Mouse (Mus musculus) liver, embryonic 13.5 days (tissue): Measurements from ENCODE around the gene Zfp131. TPM values are rescaled to one million over a fixed set of nuclear protein-coding genes. Genes with fewer than 3 reads are reported as not detected.

Source experiments
- ATAC-seq: fragments of 200-750 bp; cut with Nextera tagmentation; 2 replicates; pipeline ENCODE4 v1.8.0; 2017; ENCODE audit warnings: low read depth, mild to moderate bottlenecking, moderate number of reproducible peaks, moderate library complexity
- DNase-seq: peaks from one replicate; pipeline ENCODE4 v3.0.0; 2022
- H3K27ac ChIP-seq: fragments of 300-500 bp; sonication (generic); 2 replicates; pipeline ENCODE4 v1.5.1; 2015; ENCODE audit warnings: moderate library complexity, mild to moderate bottlenecking, inconsistent platforms
- H3K27me3 ChIP-seq: fragments of 300-500 bp; sonication (generic); 2 replicates; pipeline ENCODE4 v1.6.1; 2015; ENCODE audit warnings: mild to moderate bottlenecking, inconsistent platforms
- H3K36me3 ChIP-seq: fragments of 300-500 bp; sonication (generic); 2 replicates; pipeline ENCODE4 v1.6.1; 2015; ENCODE audit warnings: mild to moderate bottlenecking, inconsistent platforms
- H3K4me1 ChIP-seq: fragments of 300-500 bp; sonication (generic); replicated peaks from 2 replicates; pipeline ENCODE4 v1.6.1; 2015; ENCODE audit warnings: inconsistent platforms
- H3K4me2 ChIP-seq: fragments of 300-500 bp; sonication (generic); 2 replicates; pipeline ENCODE4 v1.6.1; 2015; ENCODE audit warnings: inconsistent platforms, mild to moderate bottlenecking, moderate library complexity
- H3K4me3 ChIP-seq: fragments of 300-500 bp; sonication (generic); replicated peaks from 2 replicates; pipeline ENCODE4 v1.5.1; 2015; ENCODE audit warnings: mild to moderate bottlenecking, inconsistent platforms
- H3K9ac ChIP-seq: fragments of 300-500 bp; sonication (generic); 2 replicates; pipeline ENCODE4 v1.6.1; 2015; ENCODE audit warnings: mild to moderate bottlenecking, inconsistent platforms
- H3K9me3 ChIP-seq: fragments of 300-500 bp; sonication (generic); replicated peaks from 2 replicates; pipeline ENCODE4 v1.6.1; 2016; ENCODE audit warnings: inconsistent platforms
- WGBS: fragments of 180-500 bp; shearing (Covaris S2); methylation state at CpG from one replicate; pipeline ENCODE4 v1.1.7; 2015; ENCODE audit not compliant: insufficient replicate concordance; 5-methylcytosine and 5-hydroxymethylcytosine counted together
- polyA plus RNA-seq: library from polyadenylated mRNA; unstranded; fragments of >200 nt; fragmentation: Nextera tagmentation; extraction: Ambion mirVana; gene quantifications from 2 replicates; pipeline ENCODE4 v1.2.1, GENCODE M21; 2015

The Zfp131 gene
- polyA plus RNA-seq, 1 experiment from 2014 or later = 17.3 TPM

GRCm38 (mm10) chr13:119797656-119798055 is 7.0 kb upstream of the Zfp131 start:
- ATAC-seq = no peak
- 0 out of 2 replicates have a peak, but pooled peaks cover 7% of the 10 kb centered on the region for H3K4me1 ChIP-seq
- H3K4me2 ChIP-seq = no peak overlapping the region
- H3K27ac ChIP-seq = no peak overlapping the region
- H3K9ac ChIP-seq = no peak overlapping the region
- no peaks in the 10 kb centered on the region for H3K36me3 ChIP-seq
- H3K27me3 ChIP-seq = no peaks in the 10 kb centered on the region
- no peak overlapping the region for H3K4me3 ChIP-seq
- no peaks in the 10 kb centered on the region for H3K9me3 ChIP-seq
- 41% methylated on average over 4 of the region's 4 CpGs for WGBS
- DNase-seq = no peak

- Histone ChIP-seq H3K4me2 (no peak overlapping the region), H3K9me3 (no peaks in the 10 kb centered on the region), H3K27ac (no peak overlapping the region), H3K4me3 (no peak overlapping the region), H3K9ac (no peak overlapping the region), H3K27me3 (no peaks in the 10 kb centered on the region), H3K4me1 (peaks cover 32% of the 10 kb centered on the region), H3K36me3 (peaks cover 11% of the 10 kb centered on the region)
- ATAC-seq (no peak), DNase-seq (no peak)
- 47% methylated on average over 5 of the region's 5 CpGs for WGBS
Observed at GRCm38 (mm10) chr13:119792791-119793404, 2.2 kb upstream of the Zfp131 start.

GRCm38 (mm10) chr13:119791580-119792135 is 969 bp upstream of the Zfp131 start:
- H3K4me1 ChIP-seq = peaks cover 32% of the 10 kb centered on the region
- peaks cover 22% of the 10 kb centered on the region for H3K36me3 ChIP-seq
- WGBS = 2% methylated on average over 18 of the region's 18 CpGs
- H3K27ac ChIP-seq = peak overlapping the region; percentile 86
- peak overlapping the region; percentile 96 for H3K4me3 ChIP-seq
- DNase-seq (no peak), ATAC-seq (no peak)
- H3K9me3 ChIP-seq = no peaks in the 10 kb centered on the region
- no peaks in the 10 kb centered on the region for H3K27me3 ChIP-seq
- H3K4me2 ChIP-seq = peak overlapping the region; percentile 98
- H3K9ac ChIP-seq = peak overlapping the region; percentile 96

GRCm38 (mm10) chr13:119789851-119790717 is 605 bp downstream of the Zfp131 start:
- H3K4me2 ChIP-seq = peak overlapping the region; percentile 98
- H3K4me1 ChIP-seq = peaks cover 32% of the 10 kb centered on the region
- H3K9ac ChIP-seq = peak overlapping the region; percentile 96
- peak; percentile 60 for ATAC-seq
- H3K27ac ChIP-seq = peak overlapping the region; percentile 89
- H3K36me3 ChIP-seq = peaks cover 34% of the 10 kb centered on the region
- no peaks in the 10 kb centered on the region for H3K27me3 ChIP-seq
- WGBS = under 1% methylated on average over 54 of the region's 66 CpGs
- peak; percentile 38 for DNase-seq
- H3K9me3 ChIP-seq = no peaks in the 10 kb centered on the region
- peak overlapping the region; percentile 96 for H3K4me3 ChIP-seq

- H3K36me3 ChIP-seq = peaks cover 78% of the 10 kb centered on the region
- WGBS = 68% methylated on average over 4 of the region's 4 CpGs
- ATAC-seq = no peak
Observed at GRCm38 (mm10) chr13:119783581-119783980, 7.1 kb downstream of the Zfp131 start.

GRCm38 (mm10) chr13:119768541-119768940 is 22.1 kb downstream of the Zfp131 start:
- Histone ChIP-seq H3K9ac (no peak overlapping the region), H3K27ac (no peak overlapping the region), H3K4me1 (no peaks in the 10 kb centered on the region), H3K27me3 (no peaks in the 10 kb centered on the region), H3K4me3 (no peak overlapping the region), H3K4me2 (no peak overlapping the region), H3K36me3 (peaks cover 81% of the 10 kb centered on the region), H3K9me3 (no peaks in the 10 kb centered on the region)
- 85% methylated on average over 6 of the region's 6 CpGs for WGBS
- DNase-seq (no peak), ATAC-seq (no peak)

More at GRCm38 (mm10) chr13:119783581-119783980, 7.1 kb downstream of the Zfp131 start:
- Histone ChIP-seq H3K9ac (no peak overlapping the region), H3K4me3 (no peak overlapping the region), H3K4me1 (peaks cover 2% of the 10 kb centered on the region), H3K4me2 (no peak overlapping the region), H3K27ac (no peak overlapping the region), H3K9me3 (no peaks in the 10 kb centered on the region), H3K27me3 (no peaks in the 10 kb centered on the region)
- DNase-seq = no peak

- Histone ChIP-seq H3K9ac (no peak overlapping the region), H3K4me2 (no peak overlapping the region), H3K9me3 (no peaks in the 10 kb centered on the region), H3K36me3 (peaks cover 63% of the 10 kb centered on the region), H3K4me3 (no peak overlapping the region), H3K27me3 (no peaks in the 10 kb centered on the region), H3K27ac (no peak overlapping the region), H3K4me1 (no peaks in the 10 kb centered on the region)
- 82% methylated on average over 7 of the region's 7 CpGs for WGBS
- ATAC-seq (no peak), DNase-seq (no peak)
Observed at GRCm38 (mm10) chr13:119766480-119766879, 24.2 kb downstream of the Zfp131 start.

GRCm38 (mm10) chr13:119756831-119757230 is 33.9 kb downstream of the Zfp131 start:
- ATAC-seq (no peak), DNase-seq (no peak)
- Histone ChIP-seq H3K9me3 (no peaks in the 10 kb centered on the region), H3K36me3 (no peaks in the 10 kb centered on the region), H3K4me3 (no peak overlapping the region), H3K4me1 (peaks cover 14% of the 10 kb centered on the region), H3K27me3 (peaks cover 16% of the 10 kb centered on the region), H3K9ac (no peak overlapping the region), H3K4me2 (no peak overlapping the region), H3K27ac (no peak overlapping the region)
- 49% methylated on average over 5 of the region's 5 CpGs for WGBS

GRCm38 (mm10) chr13:119755681-119756471 is 34.8 kb downstream of the Zfp131 start, which contains the start of gene Nim1k:
TSS of gene Nim1k (minus strand) at chr13:119755882.
- H3K27ac ChIP-seq = no peak within 1 kb of the TSS
- H3K4me2 ChIP-seq = peak within 1 kb of the TSS; percentile 68
- peak within 1 kb of the TSS; percentile 33 for H3K9ac ChIP-seq
- peak; percentile 8 for DNase-seq
- no peaks in the 10 kb centered on the region for H3K36me3 ChIP-seq
- peak within 1 kb of the TSS; percentile 46 for H3K4me3 ChIP-seq
- H3K4me1 ChIP-seq = peaks cover 14% of the 10 kb centered on the region
- WGBS = 6% methylated on average over 43 of the region's 43 CpGs
- no peaks in the 10 kb centered on the region for H3K9me3 ChIP-seq
- peaks cover 16% of the 10 kb centered on the region for H3K27me3 ChIP-seq
- ATAC-seq = peak; percentile 79

GRCm38 (mm10) chr13:119755141-119755547 is 35.5 kb downstream of the Zfp131 start:
- Histone ChIP-seq H3K9me3 (no peaks in the 10 kb centered on the region), H3K27me3 (peaks cover 16% of the 10 kb centered on the region), H3K4me3 (peak overlapping the region; percentile 46), H3K27ac (no peak overlapping the region), H3K36me3 (no peaks in the 10 kb centered on the region), H3K4me1 (peaks cover 14% of the 10 kb centered on the region), H3K9ac (peak overlapping the region; percentile 33; the same call in 1 of the 2 replicates), H3K4me2 (peak overlapping the region; percentile 68)
- peak; percentile 35; the same call in 1 of the 2 replicates for ATAC-seq
- DNase-seq = no peak
- 2% methylated on average over 16 of the region's 16 CpGs for WGBS

- Histone ChIP-seq H3K9ac (no peak overlapping the region), H3K4me1 (peaks cover 14% of the 10 kb centered on the region), H3K4me2 (no peak overlapping the region), H3K36me3 (no peaks in the 10 kb centered on the region), H3K27ac (no peak overlapping the region), H3K27me3 (peaks cover 16% of the 10 kb centered on the region), H3K4me3 (no peak overlapping the region), H3K9me3 (no peaks in the 10 kb centered on the region)
- ATAC-seq (no peak), DNase-seq (no peak)
- WGBS = 29% methylated on average over 3 of the region's 3 CpGs
Observed at GRCm38 (mm10) chr13:119754635-119755020, 36.1 kb downstream of the Zfp131 start.
